Mouse (Mus musculus): ENCODE measurements around the gene Sptb. TPM values are rescaled to one million over a fixed set of nuclear protein-coding genes. Genes with fewer than 3 reads are reported as not detected.
A peak's percentile ranks its signal among the peaks of the same experiment; 100 is the strongest.

The Sptb gene
- total and polyA plus RNA-seq, 2 experiments from 2014 or later, result 4.9 to 36.8 TPM

DNA sequence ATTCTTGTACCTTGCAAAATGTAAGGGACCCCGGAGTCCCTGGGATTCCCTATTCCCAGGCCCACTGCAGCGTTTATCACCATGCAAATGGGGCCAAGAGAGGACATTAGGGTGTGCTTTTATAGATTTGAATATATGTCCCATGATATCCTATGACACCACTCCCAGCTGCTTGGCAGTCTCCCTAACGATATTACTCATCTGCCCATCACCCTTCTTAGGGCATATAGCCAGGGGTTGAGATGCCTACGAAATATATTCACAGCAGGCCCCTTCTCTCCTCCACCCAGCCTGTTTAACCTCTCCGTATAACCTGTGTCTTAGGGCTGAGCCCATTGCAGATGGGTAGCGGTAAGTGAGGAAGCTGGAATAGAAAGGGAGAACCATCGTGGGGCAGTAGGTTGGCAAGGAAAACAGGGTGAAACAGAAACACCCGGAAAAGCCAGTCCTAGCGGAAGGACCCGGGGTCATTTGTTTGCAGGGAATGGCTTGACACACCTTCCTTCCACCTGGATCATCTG lies 169.6 kb downstream of the Sptb start:
- Histone ChIP-seq H3K4me3 (ENCODE audit: low read depth, low read length) (no peak overlapping the region), H3K9me3 (replicated peaks; ENCODE audit: control insufficient read depth, low read length) (no peaks in the 10 kb centered on the region), H3K4me1 (ENCODE audit: control insufficient read depth, insufficient read depth) (peaks cover 26% of the 10 kb centered on the region), H3K27ac (ENCODE audit: low read depth) (no peak overlapping the region; the same call in 1 of the 2 replicates), H3K9ac (replicated peaks; ENCODE audit: low read depth, low read length) (no peak overlapping the region), H3K27me3 (ENCODE audit: control insufficient read depth, insufficient read depth, low read length) (no peaks in the 10 kb centered on the region), H3K4me2 (ENCODE audit: low read depth, low read length) (no peak overlapping the region), H3K36me3 (replicated peaks; ENCODE audit: control insufficient read depth, insufficient read depth, low read length) (no peaks in the 10 kb centered on the region)
- DNase-seq (ENCODE audit: low spot score) (no peak), ATAC-seq (ENCODE audit: insufficient read depth, low read depth) (no peak)
- TF ChIP-seq CTCF (IDR thresholded peaks at IDR 0.05; ENCODE audit: low read depth) (no peak), EP300 (IDR thresholded peaks at IDR 0.05; ENCODE audit: low read depth) (no peak)
- WGBS, result 69% methylated on average over 10 of the region's 10 CpGs

DNA sequence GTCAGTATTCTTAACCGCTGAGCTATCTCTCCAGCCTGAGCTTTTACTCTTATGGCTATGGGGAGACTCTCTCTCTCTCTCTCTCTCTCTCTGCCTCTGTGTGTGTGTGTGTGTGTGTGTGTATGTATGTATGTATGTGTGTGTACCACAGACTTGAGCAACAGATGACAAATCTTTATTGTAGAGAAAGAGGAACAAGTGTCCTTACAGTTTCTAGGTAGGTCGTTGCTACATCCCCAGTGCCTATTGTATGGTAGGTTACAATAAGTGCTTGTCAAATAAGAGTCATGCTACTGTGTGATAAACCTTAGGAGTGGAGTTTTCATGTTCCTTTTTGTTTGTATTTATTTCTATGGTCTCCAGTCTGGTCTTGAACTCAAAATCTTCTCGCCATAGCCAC lies 170.2 kb downstream of the Sptb start:
- ATAC-seq (ENCODE audit: insufficient read depth, low read depth) (no peak), DNase-seq (ENCODE audit: low spot score) (no peak)
- Histone ChIP-seq H3K9ac (replicated peaks; ENCODE audit: low read depth, low read length) (no peak overlapping the region), H3K36me3 (replicated peaks; ENCODE audit: control insufficient read depth, insufficient read depth, low read length) (no peaks in the 10 kb centered on the region), H3K27me3 (ENCODE audit: control insufficient read depth, insufficient read depth, low read length) (no peaks in the 10 kb centered on the region), H3K4me2 (ENCODE audit: low read depth, low read length) (no peak overlapping the region), H3K9me3 (replicated peaks; ENCODE audit: control insufficient read depth, low read length) (no peaks in the 10 kb centered on the region), H3K4me1 (ENCODE audit: control insufficient read depth, insufficient read depth) (peaks cover 26% of the 10 kb centered on the region), H3K27ac (ENCODE audit: low read depth) (no peak overlapping the region), H3K4me3 (ENCODE audit: low read depth, low read length) (no peak overlapping the region)
- WGBS, result 83% methylated on average over 3 of the region's 3 CpGs
- TF ChIP-seq CTCF (IDR thresholded peaks at IDR 0.05; ENCODE audit: low read depth) (no peak), EP300 (IDR thresholded peaks at IDR 0.05; ENCODE audit: low read depth) (no peak)

DNA sequence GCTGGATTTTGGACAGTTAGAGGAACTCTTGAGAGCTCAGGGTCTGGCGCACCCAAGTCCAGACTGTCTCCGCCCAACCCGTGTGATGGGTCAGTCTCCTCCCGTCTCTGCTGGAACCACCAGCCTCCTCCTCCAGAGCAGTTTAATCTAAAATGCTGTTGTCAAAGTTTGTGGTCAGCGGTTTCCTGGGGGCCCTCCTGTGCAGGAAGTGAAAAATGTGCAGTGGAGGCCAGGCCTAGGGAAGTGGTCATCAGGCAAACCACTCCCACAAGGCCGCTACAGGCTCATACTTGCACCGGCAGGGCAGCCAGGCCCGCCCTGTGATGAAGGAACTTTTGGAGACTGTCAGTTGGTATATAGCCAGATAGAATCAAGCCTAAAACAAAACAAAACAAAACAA lies 172.9 kb downstream of the Sptb start:
- Histone ChIP-seq H3K9ac (replicated peaks; ENCODE audit: low read depth, low read length) (no peak overlapping the region), H3K9me3 (replicated peaks; ENCODE audit: control insufficient read depth, low read length) (no peaks in the 10 kb centered on the region), H3K4me1 (ENCODE audit: control insufficient read depth, insufficient read depth) (peaks cover 34% of the 10 kb centered on the region), H3K27me3 (ENCODE audit: control insufficient read depth, insufficient read depth, low read length) (0 out of 2 replicates have a peak, but pooled peaks cover 1% of the 10 kb centered on the region), H3K4me3 (ENCODE audit: low read depth, low read length) (no peak overlapping the region), H3K4me2 (ENCODE audit: low read depth, low read length) (no peak overlapping the region), H3K27ac (ENCODE audit: low read depth) (peak overlapping the region; percentile 91), H3K36me3 (replicated peaks; ENCODE audit: control insufficient read depth, insufficient read depth, low read length) (no peaks in the 10 kb centered on the region)
- no peak for DNase-seq (ENCODE audit: low spot score)
- TF ChIP-seq EP300 (IDR thresholded peaks at IDR 0.05; ENCODE audit: low read depth), result no peak
- no peak for TF ChIP-seq CTCF (IDR thresholded peaks at IDR 0.05; ENCODE audit: low read depth)
- no peak for ATAC-seq (ENCODE audit: insufficient read depth, low read depth)
- 76% methylated on average over 8 of the region's 8 CpGs for WGBS

DNA sequence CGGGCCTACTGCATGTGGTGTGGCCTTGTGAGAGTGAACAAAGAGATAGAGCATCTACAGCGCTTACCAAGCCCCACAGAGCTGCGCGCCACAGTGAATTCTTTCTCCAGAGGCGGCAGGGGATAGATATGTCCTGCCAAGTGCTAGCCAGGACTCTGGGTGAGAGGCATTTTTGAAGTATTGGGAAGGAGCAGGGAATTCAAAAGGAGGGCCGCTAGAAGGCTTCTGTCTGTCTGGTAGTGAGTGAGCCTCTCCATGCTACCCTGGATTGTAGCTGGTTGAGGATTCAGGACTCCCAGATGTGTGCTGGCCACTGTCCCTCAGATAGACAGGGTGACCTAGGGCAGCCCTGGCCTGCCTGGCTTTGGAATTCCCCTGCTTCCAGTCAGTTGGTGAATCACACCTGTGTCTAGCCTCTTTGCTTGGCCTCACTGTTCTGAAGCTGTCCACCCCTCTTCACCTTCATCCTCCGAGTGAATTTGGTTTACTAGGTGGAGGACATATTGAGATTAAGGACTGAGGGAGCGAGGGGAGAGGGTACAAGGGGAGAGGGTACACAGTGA lies 173.7 kb downstream of the Sptb start:
- H3K4me3 ChIP-seq (ENCODE audit: low read depth, low read length), result no peak overlapping the region
- no peaks in the 10 kb centered on the region for H3K9me3 ChIP-seq (replicated peaks; ENCODE audit: control insufficient read depth, low read length)
- no peaks in the 10 kb centered on the region for H3K36me3 ChIP-seq (replicated peaks; ENCODE audit: control insufficient read depth, insufficient read depth, low read length)
- H3K27me3 ChIP-seq (ENCODE audit: control insufficient read depth, insufficient read depth, low read length), result 0 out of 2 replicates have a peak, but pooled peaks cover 9% of the 10 kb centered on the region
- no peak for TF ChIP-seq CTCF (IDR thresholded peaks at IDR 0.05; ENCODE audit: low read depth)
- no peak for TF ChIP-seq EP300 (IDR thresholded peaks at IDR 0.05; ENCODE audit: low read depth)
- H3K4me1 ChIP-seq (ENCODE audit: control insufficient read depth, insufficient read depth), result peaks cover 40% of the 10 kb centered on the region
- 0 out of 2 replicates have a peak overlapping the region, but pooled peaks have one; percentile 6 for H3K9ac ChIP-seq (replicated peaks; ENCODE audit: low read depth, low read length)
- 39% methylated on average over 8 of the region's 8 CpGs for WGBS
- peak overlapping the region; percentile 91 for H3K27ac ChIP-seq (ENCODE audit: low read depth)
- peak overlapping the region; percentile 94 for H3K4me2 ChIP-seq (ENCODE audit: low read depth, low read length)
- ATAC-seq (ENCODE audit: insufficient read depth, low read depth) (no peak), DNase-seq (ENCODE audit: low spot score) (no peak)

DNA sequence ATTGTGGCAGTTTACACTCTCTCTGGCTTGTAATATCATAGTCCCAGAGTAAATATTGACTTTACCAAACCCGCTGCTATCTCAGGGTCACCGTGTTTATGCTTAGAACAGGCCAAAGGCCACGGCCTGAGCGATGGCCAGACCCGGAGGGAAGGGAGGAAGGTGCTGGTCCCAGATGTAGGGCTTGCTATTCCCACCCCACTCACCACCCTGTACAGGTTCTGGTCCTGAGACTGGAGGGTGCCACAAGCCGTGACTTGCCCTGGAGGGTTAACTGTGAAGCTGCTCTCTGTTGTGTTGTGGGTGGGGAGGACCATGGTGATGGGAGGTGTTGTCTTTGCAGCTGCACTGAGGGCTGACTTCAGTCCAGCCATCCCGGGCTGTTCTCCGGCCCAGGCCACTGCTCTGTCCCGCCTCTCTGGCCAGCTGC lies 174.9 kb downstream of the Sptb start:
- Histone ChIP-seq H3K9me3 (replicated peaks; ENCODE audit: control insufficient read depth, low read length) (no peaks in the 10 kb centered on the region), H3K27me3 (ENCODE audit: control insufficient read depth, insufficient read depth, low read length) (0 out of 2 replicates have a peak, but pooled peaks cover 16% of the 10 kb centered on the region), H3K4me2 (ENCODE audit: low read depth, low read length) (peak overlapping the region; percentile 94), H3K4me1 (ENCODE audit: control insufficient read depth, insufficient read depth) (peaks cover 37% of the 10 kb centered on the region), H3K27ac (ENCODE audit: low read depth) (peak overlapping the region; percentile 91), H3K9ac (replicated peaks; ENCODE audit: low read depth, low read length) (peak overlapping the region; percentile 81), H3K4me3 (ENCODE audit: low read depth, low read length) (peak overlapping the region; percentile 92), H3K36me3 (replicated peaks; ENCODE audit: control insufficient read depth, insufficient read depth, low read length) (no peaks in the 10 kb centered on the region)
- 41% methylated on average over 9 of the region's 9 CpGs for WGBS
- ATAC-seq (ENCODE audit: insufficient read depth, low read depth), result no peak
- TF ChIP-seq EP300 (IDR thresholded peaks at IDR 0.05; ENCODE audit: low read depth) (no peak), CTCF (IDR thresholded peaks at IDR 0.05; ENCODE audit: low read depth) (no peak)
- no peak for DNase-seq (ENCODE audit: low spot score)

Measured in heart, postnatal 0 days (tissue).